Mouse (Mus musculus): ENCODE data around the gene Tagln2. TPM values are rescaled to one million over a fixed set of nuclear protein-coding genes. Genes with fewer than 3 reads are reported as not detected.

Tagln2 gene
- total and polyA plus RNA-seq, 2 experiments, result 14.9 to 25.6 TPM

DNA sequence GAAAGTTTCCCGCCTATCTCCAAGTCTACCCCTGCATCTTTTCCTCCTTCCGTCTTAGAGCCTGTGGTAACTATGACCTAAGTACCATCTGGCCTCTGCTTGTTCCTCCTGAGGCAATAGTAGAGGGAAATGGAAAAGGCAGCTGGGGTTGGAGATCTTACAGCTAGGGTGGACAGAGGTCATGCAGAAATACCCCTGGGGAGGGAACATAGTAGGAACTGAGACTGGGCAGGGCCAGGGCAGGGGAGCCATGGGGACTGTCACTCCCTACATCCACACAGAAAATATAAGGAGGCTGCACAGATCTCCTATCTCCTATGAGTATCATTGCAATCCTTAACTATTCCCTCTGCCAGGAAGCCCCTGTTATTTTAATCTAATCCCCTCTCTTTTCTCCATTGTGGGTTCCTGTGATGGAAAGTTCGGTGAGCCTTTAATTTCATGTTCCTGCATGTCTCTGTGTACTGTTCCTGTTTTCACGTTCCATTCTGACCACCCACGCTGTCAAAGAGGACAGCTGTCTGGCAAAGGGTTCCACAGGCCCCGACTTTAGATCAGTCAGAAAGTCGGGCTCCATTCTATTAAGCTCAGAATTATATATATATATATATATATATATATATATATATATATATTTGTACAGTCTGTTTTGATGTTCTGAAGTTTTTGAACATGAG lies 43.7 kb upstream of the Tagln2 start:
- WGBS, result 74% methylated on average over 7 of the region's 7 CpGs
- Histone ChIP-seq H3K79me2 (ENCODE audit: control insufficient read depth, insufficient read depth, low read length) (no peaks in the 10 kb centered on the region), H3K9ac (ENCODE audit: low read depth, low read length) (no peak overlapping the region), H3K4me1 (ENCODE audit: control insufficient read depth, insufficient read depth, low read length) (no peaks in the 10 kb centered on the region), H3K4me3 (ENCODE audit: insufficient read depth, low read depth, low read length) (no peak overlapping the region), H3K36me3 (ENCODE audit: control insufficient read depth, insufficient read depth, low read length) (no peaks in the 10 kb centered on the region), H3K27me3 (ENCODE audit: control insufficient read depth, insufficient read depth, low read length) (no peaks in the 10 kb centered on the region), H3K27ac (replicated peaks; ENCODE audit: insufficient read depth, low read depth, low read length) (no peak overlapping the region; the same call in 1 of the 2 replicates)
- TF ChIP-seq CTCF (IDR thresholded peaks at IDR 0.05; ENCODE audit: low read depth, low read length), result no peak
- no peak for TF ChIP-seq POLR2A (IDR thresholded peaks at IDR 0.05; ENCODE audit: extremely low read depth, insufficient read depth, low read length)
- DNase-seq (ENCODE audit: extremely low read depth, low read depth, low spot score), result peak; percentile 28

DNA sequence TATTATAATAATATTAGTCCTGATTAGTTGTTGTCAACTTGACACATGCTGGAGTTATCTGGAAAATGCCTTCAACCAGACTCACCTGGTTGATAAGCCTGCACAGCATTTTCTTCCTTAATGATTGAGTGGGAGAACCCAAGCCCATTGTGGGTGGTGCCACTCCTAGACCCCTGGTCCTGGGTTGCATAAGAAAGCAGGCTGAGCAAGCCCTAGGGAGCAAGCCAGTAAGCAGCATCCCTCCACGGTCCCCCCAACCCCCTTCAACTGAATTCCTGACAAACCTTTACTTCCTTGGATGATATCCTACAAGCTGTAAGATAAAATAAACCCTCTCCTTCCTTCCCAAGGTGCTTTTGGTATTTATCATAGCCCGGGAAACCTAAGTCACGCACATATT lies 42.7 kb upstream of the Tagln2 start:
- TF ChIP-seq CTCF (IDR thresholded peaks at IDR 0.05; ENCODE audit: low read depth, low read length), result no peak
- TF ChIP-seq POLR2A (IDR thresholded peaks at IDR 0.05; ENCODE audit: extremely low read depth, insufficient read depth, low read length), result no peak
- no peaks in the 10 kb centered on the region for H3K27me3 ChIP-seq (ENCODE audit: control insufficient read depth, insufficient read depth, low read length)
- H3K79me2 ChIP-seq (ENCODE audit: control insufficient read depth, insufficient read depth, low read length), result no peaks in the 10 kb centered on the region
- no peaks in the 10 kb centered on the region for H3K36me3 ChIP-seq (ENCODE audit: control insufficient read depth, insufficient read depth, low read length)
- 92% methylated on average over 3 of the region's 3 CpGs for WGBS
- no peak overlapping the region for H3K4me3 ChIP-seq (ENCODE audit: insufficient read depth, low read depth, low read length)
- H3K27ac ChIP-seq (replicated peaks; ENCODE audit: insufficient read depth, low read depth, low read length), result no peak overlapping the region
- no peaks in the 10 kb centered on the region for H3K4me1 ChIP-seq (ENCODE audit: control insufficient read depth, insufficient read depth, low read length)
- no peak overlapping the region for H3K9ac ChIP-seq (ENCODE audit: low read depth, low read length)
- DNase-seq (ENCODE audit: extremely low read depth, low read depth, low spot score), result no peak

DNA sequence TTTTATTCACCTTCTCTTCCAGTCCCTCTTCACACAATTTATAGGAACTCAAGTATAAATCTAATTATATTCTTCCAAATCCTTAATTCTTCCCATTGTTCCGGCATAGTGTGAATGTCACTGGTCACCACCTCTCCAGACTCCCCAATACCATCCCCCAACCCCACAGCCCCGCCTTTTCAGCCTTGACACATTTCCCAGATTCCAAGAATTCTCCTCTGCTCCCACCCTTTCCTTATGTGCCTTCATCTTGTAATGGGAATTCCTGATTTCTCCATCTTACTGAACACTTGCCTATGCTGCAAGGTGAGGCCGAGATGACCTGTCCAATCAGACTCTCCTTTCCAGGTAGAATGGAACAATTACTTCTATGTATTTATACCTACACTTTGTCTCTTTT lies 41.8 kb upstream of the Tagln2 start:
- H3K27ac ChIP-seq (replicated peaks; ENCODE audit: insufficient read depth, low read depth, low read length), result no peak overlapping the region

DNA sequence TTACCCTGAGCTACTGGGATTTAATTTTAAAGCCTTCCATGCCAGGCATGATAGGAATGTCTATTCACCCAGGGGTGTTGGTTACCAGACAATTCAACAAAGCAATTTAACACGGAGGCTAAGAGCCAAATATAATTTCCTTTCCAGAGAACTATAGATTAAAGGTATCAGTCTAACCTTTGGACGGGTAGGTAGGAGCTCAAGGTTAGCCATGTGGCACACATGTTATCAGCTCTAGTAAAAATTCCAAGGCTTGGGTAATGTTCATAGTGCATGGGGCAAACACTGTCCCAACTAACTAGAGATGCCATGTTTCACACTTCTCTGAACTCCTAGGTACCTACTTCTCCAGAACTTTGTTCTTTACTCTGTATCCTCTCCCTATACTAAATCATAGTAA lies 38.2 kb upstream of the Tagln2 start:
- WGBS, result 25% methylated on average over 2 of the region's 2 CpGs
- Histone ChIP-seq H3K79me2 (ENCODE audit: control insufficient read depth, insufficient read depth, low read length) (no peaks in the 10 kb centered on the region), H3K9ac (ENCODE audit: low read depth, low read length) (no peak overlapping the region), H3K27me3 (ENCODE audit: control insufficient read depth, insufficient read depth, low read length) (no peaks in the 10 kb centered on the region), H3K36me3 (ENCODE audit: control insufficient read depth, insufficient read depth, low read length) (no peaks in the 10 kb centered on the region), H3K27ac (replicated peaks; ENCODE audit: insufficient read depth, low read depth, low read length) (no peak overlapping the region), H3K4me3 (ENCODE audit: insufficient read depth, low read depth, low read length) (no peak overlapping the region), H3K4me1 (ENCODE audit: control insufficient read depth, insufficient read depth, low read length) (no peaks in the 10 kb centered on the region)
- no peak for DNase-seq (ENCODE audit: extremely low read depth, low read depth, low spot score)
- no peak for TF ChIP-seq POLR2A (IDR thresholded peaks at IDR 0.05; ENCODE audit: extremely low read depth, insufficient read depth, low read length)
- no peak for TF ChIP-seq CTCF (IDR thresholded peaks at IDR 0.05; ENCODE audit: low read depth, low read length)

More for the DNA sequence above, 41.8 kb upstream of the Tagln2 start:
- Histone ChIP-seq H3K79me2 (ENCODE audit: control insufficient read depth, insufficient read depth, low read length) (no peaks in the 10 kb centered on the region), H3K4me3 (ENCODE audit: insufficient read depth, low read depth, low read length) (no peak overlapping the region), H3K36me3 (ENCODE audit: control insufficient read depth, insufficient read depth, low read length) (no peaks in the 10 kb centered on the region), H3K4me1 (ENCODE audit: control insufficient read depth, insufficient read depth, low read length) (no peaks in the 10 kb centered on the region), H3K27me3 (ENCODE audit: control insufficient read depth, insufficient read depth, low read length) (no peaks in the 10 kb centered on the region), H3K9ac (ENCODE audit: low read depth, low read length) (no peak overlapping the region)
- no peak for TF ChIP-seq POLR2A (IDR thresholded peaks at IDR 0.05; ENCODE audit: extremely low read depth, insufficient read depth, low read length)
- no peak for TF ChIP-seq CTCF (IDR thresholded peaks at IDR 0.05; ENCODE audit: low read depth, low read length)
- 86% methylated on average over 3 of the region's 3 CpGs for WGBS
- no peak for DNase-seq (ENCODE audit: extremely low read depth, low read depth, low spot score)

DNA sequence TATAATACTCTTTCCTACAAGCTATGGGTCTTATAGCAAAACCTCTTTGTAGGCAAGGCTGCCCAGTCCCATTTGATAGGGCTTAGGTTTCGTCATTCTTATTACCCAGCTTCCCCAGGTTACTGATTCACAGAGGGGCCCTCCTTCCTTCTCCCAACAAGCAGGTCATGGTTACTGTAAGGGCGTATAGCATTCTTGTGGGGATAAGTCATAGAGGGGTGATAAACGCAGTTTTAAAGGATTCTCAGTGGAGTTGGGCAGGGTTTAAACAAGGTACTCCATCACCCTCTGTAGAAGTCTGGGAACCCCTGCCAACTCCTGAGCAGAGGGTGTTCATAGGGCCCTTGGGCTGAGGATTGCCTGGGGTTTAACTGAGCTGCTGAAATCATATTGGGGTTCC lies 37.3 kb upstream of the Tagln2 start:
- Histone ChIP-seq H3K9ac (ENCODE audit: low read depth, low read length) (no peak overlapping the region), H3K4me1 (ENCODE audit: control insufficient read depth, insufficient read depth, low read length) (no peaks in the 10 kb centered on the region), H3K79me2 (ENCODE audit: control insufficient read depth, insufficient read depth, low read length) (no peaks in the 10 kb centered on the region), H3K27me3 (ENCODE audit: control insufficient read depth, insufficient read depth, low read length) (no peaks in the 10 kb centered on the region), H3K27ac (replicated peaks; ENCODE audit: insufficient read depth, low read depth, low read length) (no peak overlapping the region), H3K4me3 (ENCODE audit: insufficient read depth, low read depth, low read length) (no peak overlapping the region), H3K36me3 (ENCODE audit: control insufficient read depth, insufficient read depth, low read length) (no peaks in the 10 kb centered on the region)
- no peak for TF ChIP-seq CTCF (IDR thresholded peaks at IDR 0.05; ENCODE audit: low read depth, low read length)
- no peak for TF ChIP-seq POLR2A (IDR thresholded peaks at IDR 0.05; ENCODE audit: extremely low read depth, insufficient read depth, low read length)
- 66% methylated on average over 3 of the region's 3 CpGs for WGBS
- DNase-seq (ENCODE audit: extremely low read depth, low read depth, low spot score), result no peak
